Mouse (Mus musculus): ENCODE measurements at regions not wholly inside any gene's neighbourhood (a gene's known extent, or its start where the extent isn't known, plus 50 kb on each side); places are given as distances from the start of the nearest gene placed in this dataset.
"Not testable (repeated sequence)": the region's sequence is repeated elsewhere in the genome, so short reads cannot be mapped to it uniquely, and the experiment has no call there.

- DNase-seq = peak in 1 of 2 experiments; percentile 1
Observed at GRCm38 (mm10) chr11:40309646-40310045, 385.4 kb downstream of the Mat2b start.

- no peak for DNase-seq
Observed at GRCm38 (mm10) chr11:40302568-40302967, 392.4 kb downstream of the Mat2b start.

GRCm38 (mm10) chr11:40299987-40300386, 395.0 kb downstream of the Mat2b start:
- not testable (repeated sequence) for DNase-seq

GRCm38 (mm10) chr11:40286936-40287335, 408.1 kb downstream of the Mat2b start:
- DNase-seq = no peak

GRCm38 (mm10) chr11:40286391-40286790, 408.6 kb downstream of the Mat2b start:
- DNase-seq = no peak

- no peak for DNase-seq
Observed at GRCm38 (mm10) chr11:40276737-40277136, 418.3 kb downstream of the Mat2b start.

GRCm38 (mm10) chr11:40253123-40253522, 441.9 kb downstream of the Mat2b start:
- peak; percentile 48 to 51 for DNase-seq

GRCm38 (mm10) chr11:40252399-40252798, 442.6 kb downstream of the Mat2b start:
- DNase-seq = no peak

GRCm38 (mm10) chr11:40251131-40251530, 443.9 kb downstream of the Mat2b start:
- DNase-seq = no peak

GRCm38 (mm10) chr11:40216391-40216790, 478.6 kb downstream of the Mat2b start:
- no peak for DNase-seq
